Mouse (Mus musculus): ENCODE data around the gene Dcbld2. TPM values are rescaled to one million over a fixed set of nuclear protein-coding genes. Genes with fewer than 3 reads are reported as not detected.
"Not testable (repeated sequence)": the region's sequence is repeated elsewhere in the genome, so short reads cannot be mapped to it uniquely, and the experiment has no call there.

Gene Dcbld2
- polyA plus RNA-seq, 1 experiment from 2014 or later: 1.1 TPM

GRCm38 (mm10) chr16:58450648-58451047 is 42.4 kb downstream of the Dcbld2 start:
- ATAC-seq (ENCODE audit: low read depth): no peak
- no peak overlapping the region for H3K9ac ChIP-seq
- H3K36me3 ChIP-seq: peaks cover 8% of the 10 kb centered on the region
- no peaks in the 10 kb centered on the region for H3K27me3 ChIP-seq
- H3K4me1 ChIP-seq (replicated peaks): peaks cover 63% of the 10 kb centered on the region
- no peak overlapping the region for H3K4me3 ChIP-seq (replicated peaks)
- H3K27ac ChIP-seq: no peak overlapping the region
- no peak overlapping the region for H3K4me2 ChIP-seq
- no peaks in the 10 kb centered on the region for H3K9me3 ChIP-seq (replicated peaks)
- WGBS (ENCODE audit: insufficient replicate concordance): 53% methylated on average over 6 of the region's 6 CpGs
- no peak for DNase-seq

- Histone ChIP-seq H3K9me3 (replicated peaks) (no peaks in the 10 kb centered on the region), H3K27me3 (no peaks in the 10 kb centered on the region), H3K27ac (peak overlapping the region; percentile 45; the same call in 1 of the 2 replicates), H3K9ac (no peak overlapping the region), H3K4me2 (no peak overlapping the region), H3K4me1 (replicated peaks) (peaks cover 71% of the 10 kb centered on the region), H3K36me3 (peaks cover 8% of the 10 kb centered on the region), H3K4me3 (replicated peaks) (no peak overlapping the region)
- ATAC-seq (ENCODE audit: low read depth) (no peak), DNase-seq (no peak)
- WGBS (ENCODE audit: insufficient replicate concordance): 88% methylated on average over 5 of the region's 5 CpGs
These were observed 43.4 kb downstream of the Dcbld2 start for GRCm38 (mm10) chr16:58451647-58452046.

GRCm38 (mm10) chr16:58453138-58453537 is 44.9 kb downstream of the Dcbld2 start:
- no peak overlapping the region for H3K4me3 ChIP-seq (replicated peaks)
- no peaks in the 10 kb centered on the region for H3K9me3 ChIP-seq (replicated peaks)
- DNase-seq (peak; percentile 41), ATAC-seq (ENCODE audit: low read depth) (peak; percentile 66)
- peak overlapping the region; percentile 95 for H3K27ac ChIP-seq
- H3K4me2 ChIP-seq: no peak overlapping the region
- WGBS (ENCODE audit: insufficient replicate concordance): 41% methylated on average over 3 of the region's 3 CpGs
- peaks cover 8% of the 10 kb centered on the region for H3K36me3 ChIP-seq
- no peaks in the 10 kb centered on the region for H3K27me3 ChIP-seq
- H3K4me1 ChIP-seq (replicated peaks): peaks cover 82% of the 10 kb centered on the region
- H3K9ac ChIP-seq: peak overlapping the region; percentile 61

- peaks cover 84% of the 10 kb centered on the region for H3K4me1 ChIP-seq (replicated peaks)
- H3K36me3 ChIP-seq: peaks cover 10% of the 10 kb centered on the region
- DNase-seq (no peak), ATAC-seq (ENCODE audit: low read depth) (peak; percentile 6; the same call in 1 of the 2 replicates)
- no peaks in the 10 kb centered on the region for H3K27me3 ChIP-seq
- peak overlapping the region; percentile 95 for H3K27ac ChIP-seq
- H3K4me3 ChIP-seq (replicated peaks): no peak overlapping the region
- H3K9ac ChIP-seq: peak overlapping the region; percentile 61
- no peaks in the 10 kb centered on the region for H3K9me3 ChIP-seq (replicated peaks)
- H3K4me2 ChIP-seq: peak overlapping the region; percentile 43; the same call in 1 of the 2 replicates
These were observed 45.6 kb downstream of the Dcbld2 start for GRCm38 (mm10) chr16:58453820-58454219.

- H3K9me3 ChIP-seq (replicated peaks): no peaks in the 10 kb centered on the region
- H3K36me3 ChIP-seq: peaks cover 11% of the 10 kb centered on the region
- peak overlapping the region; percentile 95 for H3K27ac ChIP-seq
- H3K4me2 ChIP-seq: peak overlapping the region; percentile 43
- WGBS (ENCODE audit: insufficient replicate concordance): 21% methylated on average over 8 of the region's 8 CpGs
- no peak overlapping the region for H3K4me3 ChIP-seq (replicated peaks)
- DNase-seq (peak; percentile 65), ATAC-seq (ENCODE audit: low read depth) (peak; percentile 78)
- H3K4me1 ChIP-seq (replicated peaks): peaks cover 83% of the 10 kb centered on the region
- no peaks in the 10 kb centered on the region for H3K27me3 ChIP-seq
- H3K9ac ChIP-seq: peak overlapping the region; percentile 61; the same call in 1 of the 2 replicates
These were observed 46.4 kb downstream of the Dcbld2 start for GRCm38 (mm10) chr16:58454617-58455016.

GRCm38 (mm10) chr16:58455118-58455517 is 46.9 kb downstream of the Dcbld2 start:
- 22% methylated on average over 5 of the region's 5 CpGs for WGBS (ENCODE audit: insufficient replicate concordance)
- peak overlapping the region; percentile 95 for H3K27ac ChIP-seq

GRCm38 (mm10) chr16:58456445-58456844 is 48.2 kb downstream of the Dcbld2 start:
- Histone ChIP-seq H3K4me2 (no peak overlapping the region), H3K4me3 (replicated peaks) (no peak overlapping the region), H3K27ac (peak overlapping the region; percentile 77), H3K36me3 (peaks cover 8% of the 10 kb centered on the region), H3K27me3 (no peaks in the 10 kb centered on the region), H3K9ac (peak overlapping the region; percentile 43), H3K4me1 (replicated peaks) (peaks cover 87% of the 10 kb centered on the region), H3K9me3 (replicated peaks) (no peaks in the 10 kb centered on the region)
- DNase-seq (no peak), ATAC-seq (ENCODE audit: low read depth) (no peak)
- WGBS (ENCODE audit: insufficient replicate concordance): 55% methylated on average over 5 of the region's 5 CpGs

More at GRCm38 (mm10) chr16:58455118-58455517, 46.9 kb downstream of the Dcbld2 start:
- Histone ChIP-seq H3K27me3 (no peaks in the 10 kb centered on the region), H3K4me3 (replicated peaks) (0 out of 2 replicates have a peak overlapping the region, but pooled peaks have one; percentile 5), H3K4me2 (peak overlapping the region; percentile 43), H3K9me3 (replicated peaks) (no peaks in the 10 kb centered on the region), H3K4me1 (replicated peaks) (peaks cover 83% of the 10 kb centered on the region), H3K36me3 (peaks cover 11% of the 10 kb centered on the region), H3K9ac (peak overlapping the region; percentile 61)
- DNase-seq (peak; percentile 35), ATAC-seq (ENCODE audit: low read depth) (peak; percentile 35)

GRCm38 (mm10) chr16:58456991-58457390 is 48.7 kb downstream of the Dcbld2 start:
- peak overlapping the region; percentile 36 for H3K4me2 ChIP-seq
- no peak for DNase-seq
- H3K27ac ChIP-seq: peak overlapping the region; percentile 88
- H3K4me1 ChIP-seq (replicated peaks): peaks cover 86% of the 10 kb centered on the region
- H3K9ac ChIP-seq: peak overlapping the region; percentile 64
- no peak overlapping the region for H3K4me3 ChIP-seq (replicated peaks)
- peaks cover 6% of the 10 kb centered on the region; the same call in 1 of the 2 replicates for H3K36me3 ChIP-seq
- no peaks in the 10 kb centered on the region for H3K27me3 ChIP-seq
- ATAC-seq (ENCODE audit: low read depth): peak; percentile 48
- no peaks in the 10 kb centered on the region for H3K9me3 ChIP-seq (replicated peaks)
- WGBS (ENCODE audit: insufficient replicate concordance): 10% methylated on average over 6 of the region's 6 CpGs

- peak; percentile 47; the same call in 1 of the 2 replicates for ATAC-seq (ENCODE audit: low read depth)
- not testable (repeated sequence) for H3K4me2 ChIP-seq
These were observed 51.7 kb downstream of the Dcbld2 start for GRCm38 (mm10) chr16:58459966-58460365.

GRCm38 (mm10) chr16:58460386-58460785 is 52.1 kb downstream of the Dcbld2 start:
- H3K9me3 ChIP-seq (replicated peaks): no peaks in the 10 kb centered on the region
- peak overlapping the region; percentile 41 for H3K9ac ChIP-seq
- ATAC-seq (ENCODE audit: low read depth) (no peak; the same call in 1 of the 2 replicates), DNase-seq (no peak)
- H3K27ac ChIP-seq: peak overlapping the region; percentile 60
- no peak overlapping the region for H3K4me2 ChIP-seq
- H3K4me3 ChIP-seq (replicated peaks): no peak overlapping the region
- H3K36me3 ChIP-seq: peaks cover 31% of the 10 kb centered on the region
- WGBS (ENCODE audit: insufficient replicate concordance): 80% methylated on average over 10 of the region's 10 CpGs
- H3K4me1 ChIP-seq (replicated peaks): peaks cover 67% of the 10 kb centered on the region
- H3K27me3 ChIP-seq: no peaks in the 10 kb centered on the region

More at GRCm38 (mm10) chr16:58459966-58460365, 51.7 kb downstream of the Dcbld2 start:
- Histone ChIP-seq H3K36me3 (peaks cover 27% of the 10 kb centered on the region), H3K9ac (peak overlapping the region; percentile 41), H3K4me1 (replicated peaks) (peaks cover 69% of the 10 kb centered on the region), H3K27ac (peak overlapping the region; percentile 60; the same call in 1 of the 2 replicates)
- DNase-seq; H3K27me3 ChIP-seq; H3K4me3 ChIP-seq (replicated peaks); H3K9me3 ChIP-seq (replicated peaks): not testable (repeated sequence)
- WGBS (ENCODE audit: insufficient replicate concordance): 33% methylated on average over 3 of the region's 3 CpGs

- peaks cover 45% of the 10 kb centered on the region for H3K36me3 ChIP-seq
- H3K4me2 ChIP-seq: no peak overlapping the region
- DNase-seq: no peak
- H3K27ac ChIP-seq: no peak overlapping the region
- no peak overlapping the region for H3K4me3 ChIP-seq (replicated peaks)
- H3K4me1 ChIP-seq (replicated peaks): peaks cover 63% of the 10 kb centered on the region
- H3K9me3 ChIP-seq (replicated peaks): no peaks in the 10 kb centered on the region
- no peaks in the 10 kb centered on the region for H3K27me3 ChIP-seq
- no peak overlapping the region for H3K9ac ChIP-seq
- 80% methylated on average over 2 of the region's 2 CpGs for WGBS (ENCODE audit: insufficient replicate concordance)
- ATAC-seq (ENCODE audit: low read depth): no peak
These were observed 53.7 kb downstream of the Dcbld2 start for GRCm38 (mm10) chr16:58461856-58462518.

Measured in liver, embryonic 13.5 days (tissue).